Comparison of ENCODE assay signal across 16 mouse cellular contexts in genomic region chr16:93019800-93020555, GRCm38 (mm10).
"Had no signal": no experiment of that assay in that cellular context is flagged by ENCODE, and none has a peak within 500 bp of the region (broad histone marks: within the 10 kb centered on the region; RNA-seq: fewer than 3 reads in every experiment).

No protein-coding gene starts in this region.

- H3K27ac ChIP-seq: kidney, embryonic 15.5 days; limb, embryonic 13.5 days; liver, embryonic 14.5 days; midbrain, embryonic 10.5 days; neural tube, embryonic 15.5 days; stomach, embryonic 15.5 days had no signal

- H3K9me3 ChIP-seq: kidney, embryonic 15.5 days; limb, embryonic 13.5 days; midbrain, embryonic 10.5 days; neural tube, embryonic 15.5 days; stomach, embryonic 15.5 days had no signal

- H3K9ac ChIP-seq: kidney, embryonic 15.5 days; limb, embryonic 13.5 days; liver, embryonic 14.5 days; neural tube, embryonic 15.5 days; stomach, embryonic 15.5 days had no signal

- H3K4me3 ChIP-seq: kidney, embryonic 15.5 days; limb, embryonic 13.5 days; midbrain, embryonic 10.5 days; myocyte; neural tube, embryonic 15.5 days; stomach, embryonic 15.5 days had no signal

- H3K4me2 ChIP-seq: kidney, embryonic 15.5 days; limb, embryonic 13.5 days; neural tube, embryonic 15.5 days; stomach, embryonic 15.5 days had no signal

- H3K27me3 ChIP-seq: neural tube, embryonic 15.5 days had no signal

- H3K36me3 ChIP-seq: kidney, embryonic 15.5 days; limb, embryonic 13.5 days; midbrain, embryonic 10.5 days; neural tube, embryonic 15.5 days; stomach, embryonic 15.5 days had no signal

- DNase-seq: kidney, adult 11 months; kidney, postnatal 14 days; layer of hippocampus, adult 9-11 months; layer of hippocampus, postnatal 36 days; left cerebral cortex, postnatal 4 days; midbrain, embryonic 14.5 days; spleen, adult 18-20 months; thymus, adult 2 months; thymus, postnatal 36 days had no signal

- H3K4me1 ChIP-seq: midbrain, embryonic 10.5 days; neural tube, embryonic 15.5 days; stomach, embryonic 15.5 days had no signal
